Mouse (Mus musculus) limb, embryonic 10.5 days (tissue): ENCODE data around the gene Bst1. TPM values are rescaled to one million over a fixed set of nuclear protein-coding genes. Genes with fewer than 3 reads are reported as not detected.
A peak's percentile ranks its signal among the peaks of the same experiment; 100 is the strongest.

Experiments
- DNase-seq: peaks from one replicate; pipeline ENCODE4 v3.0.0-alpha.2; 2017; ENCODE audit warnings: low spot score
- H3K27ac ChIP-seq: fragments of 300-500 bp; sonication (generic); 2 replicates; pipeline ENCODE4 v1.5.1; 2016; ENCODE audit warnings: mild to moderate bottlenecking
- H3K27me3 ChIP-seq: fragments of 300-500 bp; sonication (generic); 2 replicates; pipeline ENCODE4 v1.6.1; 2016; ENCODE audit warnings: low read depth, mild to moderate bottlenecking; ENCODE audit not compliant: poor library complexity, severe bottlenecking
- H3K36me3 ChIP-seq: fragments of 300-500 bp; sonication (generic); 2 replicates; pipeline ENCODE4 v1.6.1; 2016; ENCODE audit warnings: mild to moderate bottlenecking, moderate library complexity
- H3K4me1 ChIP-seq: fragments of 300-500 bp; sonication (generic); 2 replicates; pipeline ENCODE4 v1.6.1; 2016
- H3K4me3 ChIP-seq: fragments of 300-500 bp; sonication (generic); 2 replicates; pipeline ENCODE4 v1.5.1; 2016; ENCODE audit warnings: mild to moderate bottlenecking, moderate library complexity
- H3K9me3 ChIP-seq: fragments of 300-500 bp; sonication (generic); replicated peaks from 2 replicates; pipeline ENCODE4 v1.6.1; 2016; ENCODE audit warnings: mild to moderate bottlenecking
- WGBS: fragments of 180-500 bp; shearing (Covaris S2); methylation state at CpG from one replicate; pipeline ENCODE4 v1.1.7; 2016; 5-methylcytosine and 5-hydroxymethylcytosine counted together
- polyA plus RNA-seq: library from polyadenylated mRNA; unstranded; fragments of >200 nt; fragmentation: Nextera tagmentation; extraction: Ambion mirVana; gene quantifications from 2 replicates; pipeline ENCODE4 v1.2.1, GENCODE M21; 2016

Bst1 gene
- polyA plus RNA-seq, 1 experiment from 2014 or later: 0.05 TPM

DNA sequence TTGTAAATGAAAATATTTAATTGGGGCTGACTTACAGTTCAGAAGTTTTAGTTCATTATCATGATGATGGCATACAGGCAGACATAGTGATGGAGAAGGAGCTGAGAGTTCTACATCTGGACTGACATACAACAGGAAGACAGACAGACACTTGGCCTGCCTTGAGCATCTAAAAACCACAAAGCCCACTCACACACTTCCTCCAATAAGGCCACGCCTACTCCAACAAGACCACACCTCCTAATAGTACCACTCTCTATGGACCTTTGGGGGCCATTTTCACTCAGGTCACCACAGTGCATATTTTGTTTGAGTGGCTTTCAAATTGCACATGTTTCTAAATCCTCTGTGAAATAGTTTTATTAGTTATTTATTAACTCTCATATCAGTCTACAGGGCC lies 53.2 kb downstream of the Bst1 start:
- Histone ChIP-seq H3K36me3 (no peaks in the 10 kb centered on the region), H3K9me3 (no peaks in the 10 kb centered on the region), H3K27me3 (0 out of 2 replicates have a peak, but pooled peaks cover 7% of the 10 kb centered on the region), H3K27ac (no peak overlapping the region), H3K4me3 (no peak overlapping the region), H3K4me1 (peaks cover 25% of the 10 kb centered on the region)
- WGBS: 68% methylated on average over 1 of the region's 1 CpGs
- no peak for DNase-seq

GRCm38 (mm10) chr5:43872652-43873051 lies 54.0 kb downstream of the Bst1 start:
- H3K4me1 ChIP-seq: peaks cover 20% of the 10 kb centered on the region
- DNase-seq: no peak
- H3K4me3 ChIP-seq: no peak overlapping the region
- no peaks in the 10 kb centered on the region for H3K9me3 ChIP-seq
- WGBS: 80% methylated on average over 1 of the region's 1 CpGs
- no peaks in the 10 kb centered on the region for H3K36me3 ChIP-seq
- no peak overlapping the region for H3K27ac ChIP-seq
- 0 out of 2 replicates have a peak, but pooled peaks cover 6% of the 10 kb centered on the region for H3K27me3 ChIP-seq

GRCm38 (mm10) chr5:43882034-43882433 lies 63.3 kb downstream of the Bst1 start:
- DNase-seq: no peak
- Histone ChIP-seq H3K4me3 (no peak overlapping the region), H3K4me1 (peaks cover 15% of the 10 kb centered on the region), H3K9me3 (no peaks in the 10 kb centered on the region), H3K27ac (no peak overlapping the region), H3K36me3 (no peaks in the 10 kb centered on the region), H3K27me3 (no peaks in the 10 kb centered on the region)
- WGBS: 84% methylated on average over 3 of the region's 3 CpGs

DNA sequence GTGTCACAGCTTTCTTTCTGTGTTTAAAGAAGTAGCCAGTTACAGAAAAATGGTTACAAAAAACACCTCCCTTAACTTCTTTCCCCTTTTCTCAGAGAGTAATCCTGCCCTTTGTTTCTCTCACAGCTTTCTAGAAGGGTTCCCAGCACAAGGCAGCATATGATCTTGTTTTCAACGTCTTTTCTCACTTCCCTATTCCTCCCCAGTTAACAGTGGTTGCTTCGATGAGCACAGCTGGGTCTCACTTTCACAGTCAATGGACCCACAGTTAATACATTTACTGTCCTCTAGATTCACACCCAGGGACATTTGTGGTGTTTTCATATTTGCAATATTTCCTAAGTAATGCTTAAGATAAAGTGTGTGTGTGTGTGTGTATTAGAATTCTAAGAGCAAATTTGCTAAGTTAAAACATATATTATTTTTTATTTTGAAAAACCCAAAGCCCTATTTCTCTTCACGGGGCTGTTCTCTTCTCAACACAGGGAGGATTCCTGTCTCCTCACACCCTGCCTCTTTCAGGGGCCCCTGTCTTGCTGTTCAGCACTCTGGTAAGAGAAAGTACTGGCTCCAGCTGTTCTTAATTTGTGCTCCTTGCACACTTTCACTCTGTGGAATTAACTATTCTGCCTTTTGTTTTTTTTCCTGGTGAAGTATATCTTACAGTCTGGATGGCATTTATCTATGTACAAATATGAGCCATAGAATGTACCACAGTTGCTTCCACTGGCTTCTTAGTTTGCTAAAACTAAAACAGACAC lies 66.6 kb downstream of the Bst1 start:
- no peak overlapping the region for H3K4me3 ChIP-seq
- no peaks in the 10 kb centered on the region for H3K27me3 ChIP-seq
- DNase-seq: no peak
- H3K4me1 ChIP-seq: peaks cover 15% of the 10 kb centered on the region
- H3K9me3 ChIP-seq: no peaks in the 10 kb centered on the region
- peak overlapping the region; percentile 58 for H3K27ac ChIP-seq
- no peaks in the 10 kb centered on the region for H3K36me3 ChIP-seq
- 33% methylated on average over 3 of the region's 3 CpGs for WGBS

DNA sequence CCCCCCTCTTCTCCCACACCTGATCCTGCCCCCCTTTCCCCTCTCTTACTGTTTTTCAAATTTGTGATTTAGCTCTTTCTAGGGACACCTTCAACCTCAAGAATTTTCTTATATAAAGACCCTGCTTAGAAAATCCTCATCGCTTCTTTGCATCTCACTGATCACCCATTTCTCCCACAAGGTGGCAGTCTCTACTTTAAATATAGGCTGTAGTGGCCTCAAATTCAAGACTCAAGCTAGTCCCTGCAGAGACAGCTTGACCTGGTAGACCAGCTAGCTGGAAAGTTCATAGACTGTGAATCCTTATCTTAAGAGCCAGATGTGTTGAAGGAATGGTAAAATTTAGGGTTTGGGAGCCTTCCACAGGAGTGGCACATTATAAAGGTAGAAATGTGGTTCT lies 73.7 kb downstream of the Bst1 start:
- H3K4me1 ChIP-seq: peaks cover 21% of the 10 kb centered on the region
- no peaks in the 10 kb centered on the region for H3K36me3 ChIP-seq
- 25% methylated on average over 1 of the region's 1 CpGs for WGBS
- H3K27me3 ChIP-seq: no peaks in the 10 kb centered on the region
- no peak overlapping the region for H3K27ac ChIP-seq
- no peaks in the 10 kb centered on the region for H3K9me3 ChIP-seq
- no peak for DNase-seq
- no peak overlapping the region for H3K4me3 ChIP-seq

Other genes starting within 250 kb of the Bst1 start
- gene Cc2d2a, start 156.5 kb upstream of the Bst1 start, polyA plus RNA-seq: 8.1 and 8.7 TPM in 2 replicates
- 47.3 and 51.9 TPM in 2 replicates for gene Fbxl5, start 2.8 kb downstream of the Bst1 start, polyA plus RNA-seq
- 8.6 and 10.7 TPM in 2 replicates for gene Cd38, start 49.7 kb downstream of the Bst1 start, polyA plus RNA-seq
- 2.2 TPM in 1 of 2 replicates, not detected in the other for gene Gm7879, start 94.3 kb downstream of the Bst1 start, polyA plus RNA-seq
- gene Fgfbp1, start 162.9 kb downstream of the Bst1 start, polyA plus RNA-seq: 0.55 and 1.5 TPM in 2 replicates